Mouse (Mus musculus): ENCODE data around the gene Hs6st1. TPM values are rescaled to one million over a fixed set of nuclear protein-coding genes. Genes with fewer than 3 reads are reported as not detected.

Hs6st1 gene
- total and polyA plus RNA-seq, 2 experiments from 2014 or later, result 3.2 to 31.5 TPM

- peak; percentile 22; the same call in 1 of the 2 replicates for ATAC-seq (ENCODE audit: insufficient read depth, low read depth)
- H3K27ac ChIP-seq (ENCODE audit: low read depth), result peak overlapping the region; percentile 67
Measured at GRCm38 (mm10) chr1:36089481-36089880, 21.3 kb downstream of the Hs6st1 start.

GRCm38 (mm10) chr1:36090011-36090721, 22.0 kb downstream of the Hs6st1 start:
- Histone ChIP-seq H3K4me2 (ENCODE audit: low read depth, low read length) (no peak overlapping the region), H3K9ac (replicated peaks; ENCODE audit: low read depth, low read length) (no peak overlapping the region), H3K27ac (ENCODE audit: low read depth) (peak overlapping the region; percentile 67), H3K4me1 (ENCODE audit: control insufficient read depth, insufficient read depth) (peaks cover 35% of the 10 kb centered on the region), H3K4me3 (ENCODE audit: low read depth, low read length) (no peak overlapping the region), H3K9me3 (replicated peaks; ENCODE audit: control insufficient read depth, low read length) (0 out of 2 replicates have a peak, but pooled peaks cover 3% of the 10 kb centered on the region), H3K27me3 (ENCODE audit: control insufficient read depth, insufficient read depth, low read length) (no peaks in the 10 kb centered on the region), H3K36me3 (replicated peaks; ENCODE audit: control insufficient read depth, insufficient read depth, low read length) (peaks cover 29% of the 10 kb centered on the region)
- 30% methylated on average over 6 of the region's 6 CpGs for WGBS
- DNase-seq (ENCODE audit: low spot score) (no peak), ATAC-seq (ENCODE audit: insufficient read depth, low read depth) (peak; percentile 33)
- TF ChIP-seq EP300 (IDR thresholded peaks at IDR 0.05; ENCODE audit: low read depth), result no peak
- no peak for TF ChIP-seq CTCF (IDR thresholded peaks at IDR 0.05; ENCODE audit: low read depth)

More at GRCm38 (mm10) chr1:36089481-36089880, 21.3 kb downstream of the Hs6st1 start:
- WGBS, result 21% methylated on average over 1 of the region's 1 CpGs
- H3K4me1 ChIP-seq (ENCODE audit: control insufficient read depth, insufficient read depth), result peaks cover 31% of the 10 kb centered on the region
- DNase-seq (ENCODE audit: low spot score), result no peak
- 0 out of 2 replicates have a peak, but pooled peaks cover 3% of the 10 kb centered on the region for H3K9me3 ChIP-seq (replicated peaks; ENCODE audit: control insufficient read depth, low read length)
- no peak overlapping the region for H3K4me2 ChIP-seq (ENCODE audit: low read depth, low read length)
- H3K4me3 ChIP-seq (ENCODE audit: low read depth, low read length), result no peak overlapping the region
- H3K36me3 ChIP-seq (replicated peaks; ENCODE audit: control insufficient read depth, insufficient read depth, low read length), result peaks cover 28% of the 10 kb centered on the region
- no peak overlapping the region for H3K9ac ChIP-seq (replicated peaks; ENCODE audit: low read depth, low read length)
- TF ChIP-seq CTCF (IDR thresholded peaks at IDR 0.05; ENCODE audit: low read depth), result no peak
- TF ChIP-seq EP300 (IDR thresholded peaks at IDR 0.05; ENCODE audit: low read depth), result no peak
- no peaks in the 10 kb centered on the region for H3K27me3 ChIP-seq (ENCODE audit: control insufficient read depth, insufficient read depth, low read length)

DNA sequence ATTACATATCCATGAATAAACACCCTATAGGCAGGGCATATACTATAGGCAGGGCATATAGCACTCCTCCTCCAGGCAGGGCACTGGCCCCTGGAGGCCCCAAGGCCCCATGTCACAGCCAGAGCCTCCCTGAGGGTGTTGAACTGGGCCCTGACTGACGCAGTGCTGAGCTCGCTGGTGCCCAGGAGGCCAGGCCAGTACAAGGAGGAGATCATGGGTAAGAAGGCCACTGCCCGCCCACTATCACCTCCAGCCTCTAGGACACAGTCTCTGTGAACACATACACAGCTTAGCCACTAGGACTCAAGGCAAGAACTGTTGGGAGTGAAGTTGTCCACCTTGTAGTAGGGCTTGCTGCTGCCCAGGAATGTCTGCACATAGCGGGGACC, 22.5 kb downstream of the Hs6st1 start:
- ATAC-seq (ENCODE audit: insufficient read depth, low read depth) (no peak), DNase-seq (ENCODE audit: low spot score) (no peak)
- Histone ChIP-seq H3K36me3 (replicated peaks; ENCODE audit: control insufficient read depth, insufficient read depth, low read length) (peaks cover 24% of the 10 kb centered on the region), H3K27ac (ENCODE audit: low read depth) (peak overlapping the region; percentile 67; the same call in 1 of the 2 replicates), H3K9me3 (replicated peaks; ENCODE audit: control insufficient read depth, low read length) (0 out of 2 replicates have a peak, but pooled peaks cover 2% of the 10 kb centered on the region), H3K4me1 (ENCODE audit: control insufficient read depth, insufficient read depth) (peaks cover 41% of the 10 kb centered on the region), H3K9ac (replicated peaks; ENCODE audit: low read depth, low read length) (no peak overlapping the region), H3K4me2 (ENCODE audit: low read depth, low read length) (no peak overlapping the region), H3K27me3 (ENCODE audit: control insufficient read depth, insufficient read depth, low read length) (no peaks in the 10 kb centered on the region), H3K4me3 (ENCODE audit: low read depth, low read length) (no peak overlapping the region)
- WGBS, result 83% methylated on average over 4 of the region's 4 CpGs
- TF ChIP-seq CTCF (IDR thresholded peaks at IDR 0.05; ENCODE audit: low read depth) (no peak), EP300 (IDR thresholded peaks at IDR 0.05; ENCODE audit: low read depth) (no peak)

GRCm38 (mm10) chr1:36091246-36091645, 23.0 kb downstream of the Hs6st1 start:
- no peak overlapping the region for H3K4me3 ChIP-seq (ENCODE audit: low read depth, low read length)
- peaks cover 20% of the 10 kb centered on the region for H3K36me3 ChIP-seq (replicated peaks; ENCODE audit: control insufficient read depth, insufficient read depth, low read length)
- H3K9ac ChIP-seq (replicated peaks; ENCODE audit: low read depth, low read length), result no peak overlapping the region
- no peak overlapping the region for H3K4me2 ChIP-seq (ENCODE audit: low read depth, low read length)
- H3K27me3 ChIP-seq (ENCODE audit: control insufficient read depth, insufficient read depth, low read length), result no peaks in the 10 kb centered on the region
- peaks cover 41% of the 10 kb centered on the region for H3K4me1 ChIP-seq (ENCODE audit: control insufficient read depth, insufficient read depth)
- no peak for ATAC-seq (ENCODE audit: insufficient read depth, low read depth)
- no peak for DNase-seq (ENCODE audit: low spot score)
- H3K27ac ChIP-seq (ENCODE audit: low read depth), result no peak overlapping the region
- WGBS, result 67% methylated on average over 6 of the region's 6 CpGs
- TF ChIP-seq EP300 (IDR thresholded peaks at IDR 0.05; ENCODE audit: low read depth) (no peak), CTCF (IDR thresholded peaks at IDR 0.05; ENCODE audit: low read depth) (no peak)
- no peaks in the 10 kb centered on the region for H3K9me3 ChIP-seq (replicated peaks; ENCODE audit: control insufficient read depth, low read length)

GRCm38 (mm10) chr1:36093741-36094140, 25.5 kb downstream of the Hs6st1 start:
- Histone ChIP-seq H3K27me3 (ENCODE audit: control insufficient read depth, insufficient read depth, low read length) (no peaks in the 10 kb centered on the region), H3K4me3 (ENCODE audit: low read depth, low read length) (no peak overlapping the region), H3K9ac (replicated peaks; ENCODE audit: low read depth, low read length) (no peak overlapping the region), H3K36me3 (replicated peaks; ENCODE audit: control insufficient read depth, insufficient read depth, low read length) (peaks cover 15% of the 10 kb centered on the region), H3K9me3 (replicated peaks; ENCODE audit: control insufficient read depth, low read length) (no peaks in the 10 kb centered on the region), H3K4me2 (ENCODE audit: low read depth, low read length) (no peak overlapping the region), H3K4me1 (ENCODE audit: control insufficient read depth, insufficient read depth) (peaks cover 41% of the 10 kb centered on the region), H3K27ac (ENCODE audit: low read depth) (no peak overlapping the region)
- ATAC-seq (ENCODE audit: insufficient read depth, low read depth) (no peak), DNase-seq (ENCODE audit: low spot score) (no peak)
- TF ChIP-seq EP300 (IDR thresholded peaks at IDR 0.05; ENCODE audit: low read depth) (no peak), CTCF (IDR thresholded peaks at IDR 0.05; ENCODE audit: low read depth) (no peak)
- WGBS, result 96% methylated on average over 8 of the region's 8 CpGs

Data from heart, postnatal 0 days (tissue).